ENCODE assay signal across 16 mouse cellular contexts in the genomic region with DNA sequence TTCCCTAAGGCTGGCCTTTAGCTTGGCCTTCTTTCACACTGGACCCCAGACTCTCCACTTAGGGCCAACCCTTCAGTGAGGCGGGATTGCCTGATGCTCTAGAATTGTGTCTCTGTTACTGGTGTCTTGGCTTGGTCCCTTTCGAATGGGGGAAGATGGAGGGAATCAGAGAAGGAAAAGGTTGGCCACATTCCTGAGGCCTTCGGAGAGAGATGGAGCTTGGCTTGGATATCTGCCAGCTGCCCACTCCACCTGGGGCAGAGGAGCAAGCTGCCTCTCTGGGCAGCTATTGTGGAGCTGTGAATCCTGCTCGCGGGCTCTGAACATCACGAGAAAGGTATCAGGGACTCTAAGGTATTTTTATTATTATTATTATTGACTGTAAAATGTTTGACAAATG.
"Had no signal": no experiment of that assay in that cellular context is flagged by ENCODE, and none has a peak within 500 bp of the region (broad histone marks: within the 10 kb centered on the region; RNA-seq: fewer than 3 reads in every experiment).

No protein-coding gene starts in this region.

- H3K27ac ChIP-seq: liver, embryonic 13.5 days; midbrain, embryonic 12.5 days; midbrain, embryonic 15.5 days; stomach, embryonic 15.5 days had no signal

- H3K9ac ChIP-seq: liver, embryonic 13.5 days; midbrain, embryonic 12.5 days; midbrain, embryonic 15.5 days; neural tube, embryonic 13.5 days; stomach, embryonic 15.5 days had no signal

- H3K4me3 ChIP-seq: liver, embryonic 13.5 days; midbrain, embryonic 12.5 days; midbrain, embryonic 15.5 days; myocyte; neural tube, embryonic 13.5 days; stomach, embryonic 15.5 days had no signal

- DNase-seq: kidney, adult 18-20 months; kidney, adult 9 months; kidney, postnatal 14 days; kidney, postnatal 4 days; liver, embryonic 13.5 days; lung, adult 2 months; lung, postnatal 14 days; lung, postnatal 4 days; right cerebral cortex, postnatal 25 days; spleen, adult 18-20 months; thymus, postnatal 25 days had no signal

- H3K4me2 ChIP-seq: liver, embryonic 13.5 days; midbrain, embryonic 12.5 days; midbrain, embryonic 15.5 days; neural tube, embryonic 13.5 days; stomach, embryonic 15.5 days had no signal

- ATAC-seq: midbrain, embryonic 15.5 days had no signal

- H3K9me3 ChIP-seq: liver, embryonic 13.5 days; midbrain, embryonic 12.5 days; midbrain, embryonic 15.5 days; neural tube, embryonic 13.5 days; stomach, embryonic 15.5 days had no signal

- H3K36me3 ChIP-seq: liver, embryonic 13.5 days; midbrain, embryonic 12.5 days; midbrain, embryonic 15.5 days; neural tube, embryonic 13.5 days; stomach, embryonic 15.5 days had no signal

- H3K4me1 ChIP-seq: liver, embryonic 13.5 days; stomach, embryonic 15.5 days had no signal

- H3K27me3 ChIP-seq: liver, embryonic 13.5 days; midbrain, embryonic 15.5 days; neural tube, embryonic 13.5 days; stomach, embryonic 15.5 days had no signal
